Mouse (Mus musculus) CH12.LX (cell line): ENCODE data around the gene Stx8. TPM values are rescaled to one million over a fixed set of nuclear protein-coding genes. Genes with fewer than 3 reads are reported as not detected.

Source experiments
- DNase-seq: peaks from one replicate; pipeline ENCODE4 v3.0.0-alpha.2; 2013; ENCODE audit errors: extremely low read depth
- H3K27ac ChIP-seq: 2 replicates; pipeline ENCODE4 v1.5.1; 2012; ENCODE audit warnings: low read depth, mild to moderate bottlenecking, control low read depth, moderate library complexity; ENCODE audit not compliant: insufficient read depth
- H3K27me3 ChIP-seq: replicated peaks from 2 replicates; pipeline ENCODE3; 2012; ENCODE audit warnings: inconsistent platforms
- H3K36me3 ChIP-seq, 2 experiments: replicated peaks in 1 of 2; 2 replicates each; pipeline versions ENCODE3 to v1.6.1; 2012; ENCODE audit warnings: inconsistent platforms in 1 of 2, low read length in 1 of 2, mild to moderate bottlenecking in 1 of 2, mixed read lengths in 1 of 2, moderate library complexity in 1 of 2; ENCODE audit not compliant: control insufficient read depth in 1 of 2, insufficient read depth in 1 of 2
- H3K4me1 ChIP-seq, 2 experiments: 2 replicates each; pipeline ENCODE4 v1.6.1; 2012; ENCODE audit warnings: inconsistent platforms in 1 of 2, moderate library complexity in 1 of 2; ENCODE audit not compliant: insufficient read depth in 2 of 2, control insufficient read depth in 1 of 2
- H3K4me2 ChIP-seq: 2 replicates; pipeline ENCODE4 v1.6.1; 2012; ENCODE audit warnings: low read depth, mild to moderate bottlenecking, control low read depth; ENCODE audit not compliant: poor library complexity, insufficient read depth, severe bottlenecking
- H3K4me3 ChIP-seq, 3 experiments: fragments of 150-350 bp in 1 of 3; sonication (generic) in 1 of 3; replicated peaks in 1 of 3; 2 replicates each; pipeline versions ENCODE3 to v1.5.1; 2011 to 2012; ENCODE audit warnings: low read depth in 2 of 3, low read length in 2 of 3, mild to moderate bottlenecking in 2 of 3, moderate library complexity in 2 of 3, control low read depth in 1 of 3, improper control_type of control experiment in 1 of 3, inconsistent platforms in 1 of 3, mixed read lengths in 1 of 3; ENCODE audit not compliant: poor library complexity in 1 of 3
- H3K79me2 ChIP-seq: replicated peaks from 2 replicates; pipeline ENCODE4 v1.6.1; 2012; ENCODE audit warnings: mild to moderate bottlenecking, moderate library complexity; ENCODE audit not compliant: control insufficient read depth, poor library complexity, insufficient read depth, severe bottlenecking; ENCODE audit errors: extremely low read depth
- H3K9ac ChIP-seq: 2 replicates; pipeline ENCODE4 v1.6.1; 2012; ENCODE audit warnings: low read depth, mild to moderate bottlenecking, control low read depth, moderate library complexity; ENCODE audit not compliant: insufficient read depth
- H3K9me3 ChIP-seq: replicated peaks from 2 replicates; pipeline ENCODE3; 2012; ENCODE audit warnings: low read length, inconsistent platforms, mixed read lengths
- CHD1 ChIP-seq: IDR thresholded peaks from 2 replicates; pipeline ENCODE4 v1.6.1; 2012; ENCODE audit warnings: low read depth, low read length, improper control_type of control experiment, inconsistent platforms
- CTCF ChIP-seq, 2 experiments: IDR thresholded peaks in 1 of 2; conservative IDR thresholded peaks in 1 of 2; 2 replicates each; pipeline ENCODE4 v1.5.1; 2011 to 2012; ENCODE audit warnings: low read depth in 2 of 2, low read length in 2 of 2, improper control_type of control experiment in 1 of 2, inconsistent platforms in 1 of 2, mild to moderate bottlenecking in 1 of 2, moderate library complexity in 1 of 2
- E2F4 ChIP-seq: IDR thresholded peaks from 2 replicates; pipeline ENCODE4 v1.6.1; 2011; ENCODE audit warnings: low read depth, low read length, improper control_type of control experiment; ENCODE audit not compliant: insufficient replicate concordance
- ELF1 ChIP-seq: IDR thresholded peaks from 2 replicates; pipeline ENCODE4 v1.6.1; 2014; ENCODE audit warnings: low read depth, mild to moderate bottlenecking, inconsistent platforms, low read length, improper control_type of control experiment
- EP300 ChIP-seq: IDR thresholded peaks from 2 replicates; pipeline ENCODE4 v1.6.1; 2011; ENCODE audit warnings: low read length, improper control_type of control experiment
- ETS1 ChIP-seq: conservative IDR thresholded peaks from 2 replicates; pipeline ENCODE4 v1.6.1; 2012; ENCODE audit warnings: low read depth, mild to moderate bottlenecking, inconsistent platforms, low read length, improper control_type of control experiment, moderate library complexity
- GABPA ChIP-seq: IDR thresholded peaks from 2 replicates; pipeline ENCODE4 v1.6.1; 2012; ENCODE audit warnings: low read depth, low read length, improper control_type of control experiment, inconsistent platforms; ENCODE audit not compliant: insufficient replicate concordance
- IRF4 ChIP-seq: IDR thresholded peaks from 2 replicates; pipeline ENCODE4 v1.6.1; 2014; ENCODE audit warnings: low read depth, mild to moderate bottlenecking, inconsistent platforms, low read length, improper control_type of control experiment
- JUN ChIP-seq: IDR thresholded peaks from 2 replicates; pipeline ENCODE4 v1.6.1; 2011; ENCODE audit warnings: low read depth, mild to moderate bottlenecking, low read length, improper control_type of control experiment, moderate library complexity; ENCODE audit not compliant: insufficient read depth
- JUND ChIP-seq: conservative IDR thresholded peaks from 2 replicates; pipeline ENCODE4 v1.6.1; 2011; ENCODE audit warnings: low read depth, low read length, improper control_type of control experiment
- MEF2A ChIP-seq: IDR thresholded peaks from 2 replicates; pipeline ENCODE4 v1.6.1; 2014; ENCODE audit warnings: low read depth, mild to moderate bottlenecking, inconsistent platforms, low read length, improper control_type of control experiment, borderline replicate concordance
- MXI1 ChIP-seq: IDR thresholded peaks from 2 replicates; pipeline ENCODE4 v1.6.1; 2011; ENCODE audit warnings: mild to moderate bottlenecking, low read depth, low read length, improper control_type of control experiment
- PAX5 ChIP-seq: IDR thresholded peaks from 2 replicates; pipeline ENCODE4 v1.6.1; 2012; ENCODE audit warnings: low read length, inconsistent platforms, mixed read lengths
- SIN3A ChIP-seq: IDR thresholded peaks from 2 replicates; pipeline ENCODE4 v1.6.1; 2012; ENCODE audit warnings: low read length, improper control_type of control experiment, inconsistent platforms
- SMC3 ChIP-seq: IDR thresholded peaks from 2 replicates; pipeline ENCODE4 v1.6.1; 2011; ENCODE audit warnings: low read depth, low read length, improper control_type of control experiment
- TBP ChIP-seq: conservative IDR thresholded peaks from 2 replicates; pipeline ENCODE4 v1.6.1; 2011; ENCODE audit warnings: low read depth, low read length, improper control_type of control experiment
- TCF12 ChIP-seq: IDR thresholded peaks from 2 replicates; pipeline ENCODE4 v1.6.1; 2014; ENCODE audit warnings: low read depth, mild to moderate bottlenecking, inconsistent platforms, low read length, improper control_type of control experiment
- UBTF ChIP-seq: IDR thresholded peaks from 2 replicates; pipeline ENCODE4 v1.6.1; 2012; ENCODE audit warnings: low read depth, mild to moderate bottlenecking, inconsistent platforms, low read length, improper control_type of control experiment, moderate library complexity
- USF2 ChIP-seq: conservative IDR thresholded peaks from 2 replicates; pipeline ENCODE4 v1.6.1; 2011; ENCODE audit warnings: low read depth, low read length, improper control_type of control experiment
- ZC3H11A ChIP-seq: IDR thresholded peaks from 2 replicates; pipeline ENCODE4 v1.6.1; 2012; ENCODE audit warnings: low read depth, mild to moderate bottlenecking, inconsistent platforms, low read length, improper control_type of control experiment
- ZKSCAN1 ChIP-seq: IDR thresholded peaks from 2 replicates; pipeline ENCODE4 v1.6.1; 2012; ENCODE audit warnings: low read depth, inconsistent platforms, low read length, improper control_type of control experiment, borderline replicate concordance
- ZMIZ1 ChIP-seq: IDR thresholded peaks from 2 replicates; pipeline ENCODE4 v1.6.1; 2012; ENCODE audit warnings: low read depth, mild to moderate bottlenecking, inconsistent platforms, low read length, improper control_type of control experiment
- ZNF384 ChIP-seq: IDR thresholded peaks from 2 replicates; pipeline ENCODE4 v1.6.1; 2012; ENCODE audit warnings: low read depth, low read length, improper control_type of control experiment, inconsistent platforms
- dilution Hi-C: fragments of 300-500 bp; cut with MboI; formaldehyde crosslinking; loops from 2 replicates; pipeline ENCODE4 v1.14.3; 2020; ENCODE audit warnings: low sequenced_read_pairs; ENCODE audit not compliant: extremely low pct_unique_long_range_greater_than_20kb, extremely low pct_ligation_motif_present
- in situ Hi-C: fragments of 300-500 bp; cut with MboI; formaldehyde crosslinking; loops from 3 replicates; pipeline ENCODE4 v1.14.3; 2019; ENCODE audit warnings: low sequenced_read_pairs, low pct_ligation_motif_present, low pct_unique_long_range_greater_than_20kb, mixed read lengths
- polyA plus RNA-seq: library from polyadenylated mRNA; unstranded; fragments of >175 nt; gene quantifications from 2 replicates; pipeline ENCODE4 v1.2.1, GENCODE M21; 2012; ENCODE audit warnings: low read depth; ENCODE audit not compliant: insufficient read length
- total RNA-seq, 2 experiments: library from RNA; depleted of rRNA; stranded (reverse); fragments of 300-350 nt in 1 of 2; fragments of >200 nt in 1 of 2; gene quantifications; 2 replicates each; pipeline ENCODE4 v1.2.3; 2012 to 2014

The Stx8 gene
- total and polyA plus RNA-seq, 3 experiments, result 31.8 to 57.9 (median 35.2) TPM

DNA sequence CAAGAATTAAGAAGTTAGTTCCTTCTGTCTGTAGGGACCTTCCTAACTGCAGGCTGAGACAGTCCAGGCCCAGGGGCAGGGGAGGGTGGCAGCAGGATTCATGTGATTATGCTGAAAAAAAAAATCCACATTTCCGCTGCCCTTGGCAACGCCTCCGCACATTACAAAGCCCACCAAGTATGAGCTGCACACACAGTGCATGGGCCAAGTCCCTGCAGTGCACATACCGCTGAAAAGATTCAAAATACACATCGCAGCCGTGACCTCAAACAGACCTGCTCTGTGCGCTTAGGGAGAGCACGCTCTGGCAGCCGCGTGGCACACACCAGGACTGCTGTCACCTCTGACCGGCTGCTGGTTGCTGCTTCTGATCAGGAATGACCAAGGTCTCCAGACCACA lies 250.0 kb downstream of the Stx8 start:
- no peak for DNase-seq
- H3K27me3 ChIP-seq, result no peaks in the 10 kb centered on the region
- H3K9me3 ChIP-seq, result no peaks in the 10 kb centered on the region
- H3K9ac ChIP-seq, result no peak overlapping the region
- H3K4me3 ChIP-seq, result no peak overlapping the region
- no peaks in the 10 kb centered on the region for H3K36me3 ChIP-seq
- dilution Hi-C loops, result no loop called here
- no peaks in the 10 kb centered on the region for H3K79me2 ChIP-seq
- no peak overlapping the region for H3K4me2 ChIP-seq
- in situ Hi-C loops, result no loop called here
- peaks cover 18 to 54% of the 10 kb centered on the region in 2 experiments for H3K4me1 ChIP-seq
- no peak overlapping the region for H3K27ac ChIP-seq
- TF ChIP-seq EP300 (no peak), GABPA (no peak), UBTF (no peak), CTCF (conservative IDR thresholded peaks at IDR 0.05 in 1 of 2, IDR thresholded peaks at IDR 0.05 in 1 of 2; ENCODE audit: low read depth in 2 of 2, low read length in 2 of 2) (no peak), ZKSCAN1 (no peak), ELF1 (no peak), MXI1 (no peak)

DNA sequence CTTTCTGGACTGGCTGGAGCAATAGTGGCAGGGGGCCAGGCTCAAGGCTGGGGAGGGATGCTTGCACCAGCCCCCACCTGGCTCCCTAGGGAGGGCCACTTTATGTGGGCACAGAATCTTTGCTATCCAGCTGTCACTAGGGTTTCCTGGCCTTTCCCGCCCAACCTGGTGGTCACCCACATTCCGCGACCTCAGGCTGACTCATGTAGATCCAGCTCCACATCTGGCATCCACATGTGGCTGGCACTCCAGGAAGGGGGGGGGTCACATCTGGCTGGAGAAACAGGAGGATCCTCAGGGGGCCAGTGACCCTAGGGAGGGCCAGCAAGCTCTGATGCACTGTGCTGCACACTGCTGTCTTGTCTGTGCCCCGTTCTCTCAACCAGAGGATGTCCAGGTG lies 254.7 kb downstream of the Stx8 start:
- DNase-seq, result no peak
- no peak overlapping the region for H3K4me3 ChIP-seq
- no peak overlapping the region for H3K9ac ChIP-seq
- H3K79me2 ChIP-seq, result no peaks in the 10 kb centered on the region
- TF ChIP-seq ZKSCAN1 (no peak), PAX5 (no peak), SIN3A (no peak), TCF12 (no peak), MXI1 (no peak), TBP (no peak), JUN (no peak), USF2 (no peak), ZMIZ1 (no peak), MEF2A (no peak), CHD1 (no peak), ZC3H11A (no peak), JUND (no peak), ETS1 (no peak), ZNF384 (no peak), E2F4 (no peak), IRF4 (no peak), SMC3 (no peak)
- H3K27me3 ChIP-seq, result no peaks in the 10 kb centered on the region
- no peaks in the 10 kb centered on the region for H3K9me3 ChIP-seq
- H3K36me3 ChIP-seq, result no peaks in the 10 kb centered on the region
- in situ Hi-C loops, result loop anchor here (5.0 kb wide), 1 partner anchor 182 kb away; the partner anchor contains the start of gene Ntn1
- H3K27ac ChIP-seq, result no peak overlapping the region
- peaks cover 0 to 8% of the 10 kb centered on the region in 2 experiments; a peak in 2 of 4 replicates for H3K4me1 ChIP-seq
- dilution Hi-C loops, result no loop called here
- no peak overlapping the region for H3K4me2 ChIP-seq
